In the genomic region with DNA sequence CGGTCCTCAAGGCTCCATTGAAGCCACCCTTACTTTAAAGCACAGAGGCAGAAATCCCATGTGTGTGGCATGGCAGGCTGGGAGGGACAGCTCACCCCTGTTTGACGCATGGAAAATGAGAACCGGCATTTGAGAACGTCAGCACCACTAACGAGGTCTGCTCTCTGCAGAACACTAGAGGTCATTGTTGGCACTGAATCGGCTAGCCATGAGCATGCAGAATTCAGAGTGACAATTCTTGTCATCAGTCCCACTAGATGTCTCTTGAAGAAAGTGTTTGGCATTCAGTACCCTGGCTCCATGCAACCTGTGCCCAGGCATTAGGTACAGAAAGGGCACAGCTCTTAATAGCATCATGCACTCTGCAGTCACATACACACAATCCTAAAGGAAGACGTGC, we compare ENCODE assay signal across 8 mouse cellular contexts.
DNase-seq lines count a peak whose midpoint lies in the region; ATAC-seq and TF ChIP-seq lines count a peak whose summit lies in the region.

No protein-coding gene starts in this region.

- 0 out of 2 replicates have a peak, but pooled peaks cover 4% of the 10 kb centered on the region for H3K4me1 ChIP-seq in heart, embryonic 11.5 days (ENCODE audit: control insufficient read depth, insufficient read depth, low read length)
- H3K4me1 ChIP-seq in midbrain, embryonic 11.5 days (ENCODE audit: control insufficient read depth, insufficient read depth, low read length): no peaks in the 10 kb centered on the region
- 0 out of 2 replicates have a peak, but pooled peaks cover 2% of the 10 kb centered on the region for H3K4me1 ChIP-seq in midbrain, embryonic 10.5 days
- H3K4me1 ChIP-seq in intestine, embryonic 15.5 days (replicated peaks): peaks cover 9% of the 10 kb centered on the region
- H3K4me1 ChIP-seq in stomach, postnatal 0 days (replicated peaks; ENCODE audit: control insufficient read depth, insufficient read depth): no peaks in the 10 kb centered on the region

- no peak overlapping the region for H3K9ac ChIP-seq in heart, embryonic 11.5 days (ENCODE audit: low read depth, low read length)
- no peak overlapping the region for H3K9ac ChIP-seq in midbrain, embryonic 11.5 days (ENCODE audit: low read length)
- no peak overlapping the region for H3K9ac ChIP-seq in intestine, embryonic 15.5 days
- no peak overlapping the region for H3K9ac ChIP-seq in stomach, postnatal 0 days (ENCODE audit: low read length)

- no peak overlapping the region for H3K27ac ChIP-seq in heart, embryonic 11.5 days (ENCODE audit: low read depth, low read length)
- no peak overlapping the region for H3K27ac ChIP-seq in midbrain, embryonic 11.5 days (ENCODE audit: low read depth, low read length)
- H3K27ac ChIP-seq in midbrain, embryonic 10.5 days (replicated peaks): no peak overlapping the region
- H3K27ac ChIP-seq in intestine, embryonic 15.5 days: no peak overlapping the region
- H3K27ac ChIP-seq in stomach, postnatal 0 days (replicated peaks): no peak overlapping the region

- H3K4me3 ChIP-seq in heart, embryonic 11.5 days (ENCODE audit: low read depth, low read length): no peak overlapping the region
- H3K4me3 ChIP-seq in midbrain, embryonic 11.5 days (ENCODE audit: low read depth, low read length): no peak overlapping the region
- H3K4me3 ChIP-seq in midbrain, embryonic 10.5 days: no peak overlapping the region
- H3K4me3 ChIP-seq in intestine, embryonic 15.5 days (replicated peaks): no peak overlapping the region
- no peak overlapping the region for H3K4me3 ChIP-seq in stomach, postnatal 0 days (ENCODE audit: low read depth, low read length)

- no peaks in the 10 kb centered on the region for H3K27me3 ChIP-seq in heart, embryonic 11.5 days (ENCODE audit: control insufficient read depth, insufficient read depth, low read length)
- H3K27me3 ChIP-seq in midbrain, embryonic 11.5 days (ENCODE audit: control insufficient read depth, insufficient read depth, low read length): no peaks in the 10 kb centered on the region
- no peaks in the 10 kb centered on the region for H3K27me3 ChIP-seq in midbrain, embryonic 10.5 days (ENCODE audit: low read depth, poor library complexity, severe bottlenecking)
- H3K27me3 ChIP-seq in intestine, embryonic 15.5 days (replicated peaks): no peaks in the 10 kb centered on the region
- H3K27me3 ChIP-seq in stomach, postnatal 0 days (ENCODE audit: control insufficient read depth, insufficient read depth, low read length): no peaks in the 10 kb centered on the region

- H3K36me3 ChIP-seq in heart, embryonic 11.5 days (ENCODE audit: control insufficient read depth, insufficient read depth, low read length): no peaks in the 10 kb centered on the region
- H3K36me3 ChIP-seq in midbrain, embryonic 11.5 days (ENCODE audit: control insufficient read depth, insufficient read depth, low read length): no peaks in the 10 kb centered on the region
- H3K36me3 ChIP-seq in midbrain, embryonic 10.5 days: no peaks in the 10 kb centered on the region
- no peaks in the 10 kb centered on the region for H3K36me3 ChIP-seq in intestine, embryonic 15.5 days
- no peaks in the 10 kb centered on the region for H3K36me3 ChIP-seq in stomach, postnatal 0 days (ENCODE audit: control insufficient read depth, insufficient read depth, low read length)

- TF ChIP-seq CTCF in stomach, postnatal 0 days (IDR thresholded peaks at IDR 0.05; ENCODE audit: low read depth): peak; percentile 62

- peak; percentile 87 for DNase-seq in heart, adult 11 months
- DNase-seq in midbrain, embryonic 11.5 days (ENCODE audit: low spot score, missing footprints): peak; percentile 79
- DNase-seq in midbrain, embryonic 10.5 days (ENCODE audit: low spot score): no peak
- no peak for DNase-seq in stomach, postnatal 0 days (ENCODE audit: low spot score)
- DNase-seq in natural killer cell, adult 2 months (ENCODE audit: low spot score in 2 of 2): no peak

- no peaks in the 10 kb centered on the region for H3K9me3 ChIP-seq in heart, embryonic 11.5 days (replicated peaks; ENCODE audit: control insufficient read depth, low read length)
- H3K9me3 ChIP-seq in midbrain, embryonic 11.5 days (ENCODE audit: control insufficient read depth, low read length): no peaks in the 10 kb centered on the region
- no peaks in the 10 kb centered on the region; the same call in 1 of the 2 replicates for H3K9me3 ChIP-seq in midbrain, embryonic 10.5 days (replicated peaks)
- no peaks in the 10 kb centered on the region for H3K9me3 ChIP-seq in intestine, embryonic 15.5 days
- H3K9me3 ChIP-seq in stomach, postnatal 0 days (ENCODE audit: control insufficient read depth, low read length): no peaks in the 10 kb centered on the region

- no peak overlapping the region for H3K4me2 ChIP-seq in heart, embryonic 11.5 days
- no peak overlapping the region for H3K4me2 ChIP-seq in midbrain, embryonic 11.5 days
- no peak overlapping the region for H3K4me2 ChIP-seq in intestine, embryonic 15.5 days (replicated peaks)
- H3K4me2 ChIP-seq in stomach, postnatal 0 days (replicated peaks; ENCODE audit: low read depth): no peak overlapping the region

- TF ChIP-seq EP300 in stomach, postnatal 0 days (optimal IDR thresholded peaks at IDR 0.05): no peak

- 25% methylated on average over 7 of the region's 7 CpGs for WGBS in heart, embryonic 11.5 days (ENCODE audit: insufficient replicate concordance)
- 35% methylated on average over 7 of the region's 7 CpGs for WGBS in midbrain, embryonic 11.5 days
- 38% methylated on average over 7 of the region's 7 CpGs for WGBS in midbrain, embryonic 10.5 days
- WGBS in intestine, embryonic 15.5 days: 27% methylated on average over 7 of the region's 7 CpGs
- 34% methylated on average over 7 of the region's 7 CpGs for WGBS in stomach, postnatal 0 days

- ATAC-seq in heart, embryonic 11.5 days (replicated peaks; ENCODE audit: insufficient number of reproducible peaks, low FRiP score, low TSS enrichment): no peak
- ATAC-seq in midbrain, embryonic 11.5 days (ENCODE audit: low FRiP score): peak; percentile 24; the same call in 1 of the 2 replicates
- ATAC-seq in intestine, embryonic 15.5 days: peak; percentile 68
- no peak; the same call in 1 of the 2 replicates for ATAC-seq in stomach, postnatal 0 days (ENCODE audit: low FRiP score, low TSS enrichment)
- no peak for ATAC-seq in erythroblast, adult 5-6 weeks (replicated peaks; ENCODE audit: low FRiP score, poor library complexity, severe bottlenecking)

Comparison
In these comparisons a context has a peak if more than half of its experiments do, and no peak if none do; other contexts are left out.
1. DNase-seq: peak in heart, adult 11 months (single experiment) and midbrain, embryonic 11.5 days (single experiment); none in midbrain, embryonic 10.5 days (single experiment), stomach, postnatal 0 days (single experiment) and natural killer cell, adult 2 months (0 of 2).
2. ATAC-seq: peak in midbrain, embryonic 11.5 days (single experiment) and intestine, embryonic 15.5 days (single experiment); none in heart, embryonic 11.5 days (single experiment), stomach, postnatal 0 days (single experiment) and erythroblast, adult 5-6 weeks (single experiment).